Mouse (Mus musculus) lung, embryonic 16.5 days (tissue): Measurements from ENCODE around the gene Atp6v0d1. TPM values are rescaled to one million over a fixed set of nuclear protein-coding genes. Genes with fewer than 3 reads are reported as not detected.

ENCODE experiments used
- ATAC-seq: fragments of 200-750 bp; cut with Nextera tagmentation; 2 replicates; pipeline ENCODE4 v1.8.0; 2017; ENCODE audit warnings: low read depth, mild to moderate bottlenecking, moderate library complexity
- H3K27ac ChIP-seq: fragments of 300-500 bp; sonication (generic); 2 replicates; pipeline ENCODE4 v1.5.1; 2014; ENCODE audit warnings: mild to moderate bottlenecking, control low read depth, low read length
- H3K27me3 ChIP-seq: fragments of 300-500 bp; sonication (generic); 2 replicates; pipeline ENCODE4 v1.6.1; 2014; ENCODE audit warnings: low read depth, low read length, mixed read lengths; ENCODE audit not compliant: control insufficient read depth, insufficient read depth
- H3K36me3 ChIP-seq: fragments of 300-500 bp; sonication (generic); 2 replicates; pipeline ENCODE4 v1.6.1; 2014; ENCODE audit warnings: low read length; ENCODE audit not compliant: control insufficient read depth, insufficient read depth
- H3K4me1 ChIP-seq: fragments of 300-500 bp; sonication (generic); replicated peaks from 2 replicates; pipeline ENCODE4 v1.6.1; 2014; ENCODE audit warnings: low read length, mixed read lengths; ENCODE audit not compliant: control insufficient read depth, insufficient read depth
- H3K4me2 ChIP-seq: fragments of 300-500 bp; sonication (generic); 2 replicates; pipeline ENCODE4 v1.6.1; 2014; ENCODE audit warnings: low read depth, low read length, control low read depth
- H3K4me3 ChIP-seq: fragments of 300-500 bp; sonication (generic); 2 replicates; pipeline ENCODE4 v1.5.1; 2014; ENCODE audit warnings: mild to moderate bottlenecking, low read length, control low read depth
- H3K9ac ChIP-seq: fragments of 300-500 bp; sonication (generic); 2 replicates; pipeline ENCODE4 v1.6.1; 2014; ENCODE audit warnings: low read length, control low read depth
- H3K9me3 ChIP-seq: fragments of 300-500 bp; sonication (generic); 2 replicates; pipeline ENCODE4 v1.6.1; 2016; ENCODE audit warnings: low read length; ENCODE audit not compliant: control insufficient read depth
- WGBS: fragments of 180-500 bp; shearing (Covaris S2); extraction: QIAGEN DNeasy Blood & Tissue Kit; methylation state at CpG from one replicate; pipeline ENCODE4 v1.1.7; 2014; 5-methylcytosine and 5-hydroxymethylcytosine counted together
- polyA plus RNA-seq: library from polyadenylated mRNA; unstranded; fragments of >200 nt; fragmentation: Nextera tagmentation; extraction: Ambion mirVana; gene quantifications from 2 replicates; pipeline ENCODE4 v1.2.1, GENCODE M21; 2015

Atp6v0d1 gene
- polyA plus RNA-seq, 1 experiment from 2014 or later = 87.3 TPM

DNA sequence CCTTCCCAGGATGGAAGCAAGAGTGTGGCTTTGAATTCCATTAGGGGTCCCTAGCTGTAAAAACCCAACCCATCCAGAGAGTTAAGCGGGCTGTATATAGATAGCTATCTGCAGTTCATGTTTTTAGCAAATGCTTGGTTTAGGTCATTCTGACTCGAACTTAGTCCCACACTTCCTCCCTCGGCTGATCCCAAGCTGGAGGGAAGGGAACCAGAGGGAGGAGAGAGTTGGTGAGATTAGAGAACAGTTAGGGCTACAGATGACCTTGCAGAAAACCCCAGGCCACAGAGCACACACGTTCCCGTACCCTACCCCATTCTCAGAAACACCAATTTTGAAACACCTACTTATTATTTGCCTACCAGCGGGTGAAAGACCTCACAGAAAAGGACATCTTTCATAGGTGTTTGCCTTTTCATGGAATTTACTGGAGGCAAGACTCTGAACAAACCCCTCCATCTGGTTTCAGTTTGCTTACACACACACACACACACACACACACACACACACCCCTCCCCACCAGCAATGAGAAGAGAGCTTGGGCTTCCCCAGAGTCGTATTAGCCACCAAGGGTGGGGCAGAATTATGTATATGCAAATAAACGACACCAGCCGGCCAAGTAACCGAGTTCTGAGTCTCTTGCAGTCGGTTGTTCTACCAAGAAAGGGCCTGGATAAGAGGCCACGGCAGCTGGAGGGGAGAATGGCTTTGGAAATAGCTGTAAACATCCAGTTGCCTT is 55.7 kb downstream of the Atp6v0d1 start:
- H3K27ac ChIP-seq = peak overlapping the region; percentile 36
- H3K4me3 ChIP-seq = no peak overlapping the region
- no peaks in the 10 kb centered on the region for H3K9me3 ChIP-seq
- peak; percentile 63; the same call in 1 of the 2 replicates for ATAC-seq
- WGBS = 25% methylated on average over 12 of the region's 12 CpGs
- no peak overlapping the region for H3K4me2 ChIP-seq
- H3K27me3 ChIP-seq = no peaks in the 10 kb centered on the region
- H3K36me3 ChIP-seq = no peaks in the 10 kb centered on the region
- no peak overlapping the region for H3K9ac ChIP-seq
- peaks cover 19% of the 10 kb centered on the region for H3K4me1 ChIP-seq

DNA sequence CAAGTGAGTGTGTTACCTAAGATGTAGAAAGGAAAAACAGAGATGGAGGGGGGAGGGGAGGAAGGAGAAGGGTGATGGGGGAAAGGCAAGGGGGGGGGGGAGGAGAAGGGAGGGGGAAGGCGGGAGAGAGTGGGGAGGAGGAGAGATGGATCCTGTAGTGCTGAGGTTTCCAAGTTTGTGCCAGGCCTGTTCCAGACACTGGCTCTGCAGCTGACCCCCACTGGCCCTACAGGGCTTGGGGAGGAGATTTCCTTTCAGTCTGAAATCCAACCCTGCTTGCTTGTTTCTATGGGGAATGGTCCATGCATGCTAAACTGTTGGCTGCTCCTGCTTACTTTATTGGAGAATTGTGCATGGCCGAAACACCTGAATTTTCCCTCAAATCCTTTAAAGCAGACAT is 57.1 kb downstream of the Atp6v0d1 start:
- no peaks in the 10 kb centered on the region for H3K27me3 ChIP-seq
- H3K9me3 ChIP-seq = no peaks in the 10 kb centered on the region
- no peak overlapping the region for H3K9ac ChIP-seq
- peak; percentile 51; the same call in 1 of the 2 replicates for ATAC-seq
- 49% methylated on average over 2 of the region's 2 CpGs for WGBS
- no peak overlapping the region for H3K4me2 ChIP-seq
- H3K4me1 ChIP-seq = peaks cover 24% of the 10 kb centered on the region
- H3K27ac ChIP-seq = no peak overlapping the region
- no peaks in the 10 kb centered on the region for H3K36me3 ChIP-seq
- H3K4me3 ChIP-seq = no peak overlapping the region

DNA sequence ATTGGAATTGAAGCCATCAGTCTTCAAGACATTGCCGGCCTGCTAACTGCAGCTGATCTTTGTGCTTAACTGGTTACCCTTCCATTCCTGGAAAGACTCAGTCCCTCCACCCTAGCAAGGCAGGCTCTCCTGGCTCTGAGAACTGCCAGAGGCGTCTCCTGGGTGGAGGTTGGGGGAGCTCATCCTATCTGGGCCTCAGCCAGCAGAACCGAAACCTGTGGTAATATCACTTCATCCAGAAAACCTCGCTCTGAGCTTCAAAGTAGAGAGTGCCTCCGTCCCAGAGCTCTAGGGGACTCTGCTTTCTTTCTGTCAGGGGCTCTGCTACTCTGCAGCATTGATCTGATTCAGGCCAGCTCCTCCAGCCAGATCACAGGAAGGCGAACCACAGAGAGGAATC is 58.9 kb downstream of the Atp6v0d1 start:
- 69% methylated on average over 6 of the region's 6 CpGs for WGBS
- H3K27ac ChIP-seq = no peak overlapping the region
- H3K9me3 ChIP-seq = no peaks in the 10 kb centered on the region
- no peak overlapping the region for H3K4me3 ChIP-seq
- ATAC-seq = no peak
- peaks cover 24% of the 10 kb centered on the region for H3K4me1 ChIP-seq
- H3K4me2 ChIP-seq = no peak overlapping the region
- H3K36me3 ChIP-seq = no peaks in the 10 kb centered on the region
- H3K9ac ChIP-seq = no peak overlapping the region
- no peaks in the 10 kb centered on the region for H3K27me3 ChIP-seq

DNA sequence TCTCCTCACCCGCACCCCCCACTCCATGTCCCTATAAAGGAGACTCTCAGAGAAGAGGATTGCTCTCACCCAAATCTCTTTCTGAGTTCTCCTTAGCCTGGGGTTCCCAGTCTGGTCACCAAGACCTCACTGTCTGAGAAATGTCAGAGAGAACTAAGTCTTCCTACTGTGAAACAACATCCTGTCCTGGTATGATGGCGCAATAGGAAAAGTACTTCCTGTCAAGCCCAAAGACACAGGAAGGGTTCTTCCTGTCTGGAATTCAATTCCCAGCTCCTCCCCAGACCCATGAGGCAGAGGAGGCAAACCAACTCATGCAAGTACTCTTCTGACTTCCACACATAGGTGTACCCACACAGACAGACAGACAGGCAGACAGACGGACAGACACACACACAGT is 61.2 kb downstream of the Atp6v0d1 start:
- peaks cover 14% of the 10 kb centered on the region for H3K4me1 ChIP-seq
- peak; percentile 60 for ATAC-seq
- H3K9ac ChIP-seq = no peak overlapping the region
- H3K4me2 ChIP-seq = no peak overlapping the region
- WGBS = 86% methylated on average over 3 of the region's 3 CpGs
- H3K4me3 ChIP-seq = no peak overlapping the region
- no peaks in the 10 kb centered on the region for H3K27me3 ChIP-seq
- no peaks in the 10 kb centered on the region for H3K9me3 ChIP-seq
- H3K27ac ChIP-seq = peak overlapping the region; percentile 70
- no peaks in the 10 kb centered on the region for H3K36me3 ChIP-seq

DNA sequence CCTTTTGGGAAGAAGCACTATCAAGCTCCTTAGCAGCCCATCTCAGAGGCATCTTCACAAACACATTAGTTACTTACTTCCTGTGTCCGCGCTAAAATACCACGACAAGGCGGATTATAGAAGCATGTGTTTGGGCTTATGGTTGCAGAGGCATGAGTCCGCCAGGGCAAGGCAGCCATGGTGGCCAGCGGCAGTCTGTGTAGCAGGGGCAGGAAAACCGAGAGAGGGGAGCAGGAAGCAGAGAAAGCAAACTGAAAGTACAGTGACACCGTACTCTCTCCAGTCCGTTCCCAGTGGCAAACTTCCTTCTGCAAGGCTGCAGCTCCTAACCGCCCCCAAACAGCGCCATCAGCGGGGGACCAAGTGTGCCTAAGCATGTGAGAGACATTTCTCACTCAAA is 66.1 kb downstream of the Atp6v0d1 start:
- Histone ChIP-seq H3K36me3 (no peaks in the 10 kb centered on the region), H3K27me3 (no peaks in the 10 kb centered on the region), H3K4me1 (peaks cover 23% of the 10 kb centered on the region), H3K4me2 (peak overlapping the region; percentile 15), H3K9ac (peak overlapping the region; percentile 28; the same call in 1 of the 2 replicates), H3K4me3 (peak overlapping the region; percentile 17; the same call in 1 of the 2 replicates), H3K9me3 (no peaks in the 10 kb centered on the region), H3K27ac (no peak overlapping the region; the same call in 1 of the 2 replicates)
- WGBS = 60% methylated on average over 12 of the region's 12 CpGs
- ATAC-seq = no peak

DNA sequence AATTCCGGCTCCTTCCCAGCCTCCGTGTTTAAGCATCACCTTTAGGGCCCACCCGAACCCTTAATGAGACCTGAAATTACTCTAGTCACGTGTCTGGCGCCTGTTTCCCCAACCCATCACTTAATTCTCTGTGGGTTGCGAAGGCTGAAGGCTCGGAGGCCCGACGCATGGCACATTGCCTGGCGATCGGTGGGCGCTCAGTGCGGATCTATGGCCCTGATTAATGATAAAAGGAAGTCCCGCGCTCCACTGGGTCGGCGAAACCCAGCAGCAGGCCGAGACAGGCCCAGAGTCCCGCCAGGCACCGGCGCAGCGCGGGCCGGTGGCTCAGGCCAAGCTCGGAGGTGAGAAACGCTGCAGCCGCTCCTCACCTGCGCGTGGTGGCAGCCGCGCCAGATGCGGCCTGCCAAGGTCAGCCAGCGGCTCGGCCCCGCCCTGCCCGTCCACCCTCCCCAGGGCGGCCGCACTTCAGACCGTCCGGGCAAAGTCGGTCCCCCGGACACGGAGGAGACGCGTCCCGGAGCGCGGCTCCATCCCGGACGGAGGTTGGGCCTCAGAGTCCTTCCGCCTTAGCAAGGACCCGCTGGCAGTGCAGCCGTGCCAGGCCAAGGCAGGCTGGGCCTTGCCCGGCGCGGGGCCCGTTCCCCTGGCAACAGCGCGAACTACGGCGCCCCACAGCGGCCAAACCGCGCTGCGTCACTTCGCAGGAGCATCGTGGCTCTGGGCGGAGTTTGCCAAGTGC is 69.2 kb downstream of the Atp6v0d1 start, which contains the start of gene Zdhhc1:
Zdhhc1 (minus strand) TSS at position 464 of the 742 bp plus-strand sequence.
- H3K4me1 ChIP-seq = peaks cover 21% of the 10 kb centered on the region
- ATAC-seq = peak; percentile 85
- peak within 1 kb of the TSS; percentile 93 for H3K9ac ChIP-seq
- H3K27me3 ChIP-seq = no peaks in the 10 kb centered on the region
- H3K9me3 ChIP-seq = no peaks in the 10 kb centered on the region
- H3K4me2 ChIP-seq = peak within 1 kb of the TSS; percentile 87
- no peaks in the 10 kb centered on the region for H3K36me3 ChIP-seq
- H3K4me3 ChIP-seq = peak within 1 kb of the TSS; percentile 87
- H3K27ac ChIP-seq = peak within 1 kb of the TSS; percentile 91
- whole genome bisulfite sequencing = under 1% methylated on average over 68 of the region's 68 CpGs

DNA sequence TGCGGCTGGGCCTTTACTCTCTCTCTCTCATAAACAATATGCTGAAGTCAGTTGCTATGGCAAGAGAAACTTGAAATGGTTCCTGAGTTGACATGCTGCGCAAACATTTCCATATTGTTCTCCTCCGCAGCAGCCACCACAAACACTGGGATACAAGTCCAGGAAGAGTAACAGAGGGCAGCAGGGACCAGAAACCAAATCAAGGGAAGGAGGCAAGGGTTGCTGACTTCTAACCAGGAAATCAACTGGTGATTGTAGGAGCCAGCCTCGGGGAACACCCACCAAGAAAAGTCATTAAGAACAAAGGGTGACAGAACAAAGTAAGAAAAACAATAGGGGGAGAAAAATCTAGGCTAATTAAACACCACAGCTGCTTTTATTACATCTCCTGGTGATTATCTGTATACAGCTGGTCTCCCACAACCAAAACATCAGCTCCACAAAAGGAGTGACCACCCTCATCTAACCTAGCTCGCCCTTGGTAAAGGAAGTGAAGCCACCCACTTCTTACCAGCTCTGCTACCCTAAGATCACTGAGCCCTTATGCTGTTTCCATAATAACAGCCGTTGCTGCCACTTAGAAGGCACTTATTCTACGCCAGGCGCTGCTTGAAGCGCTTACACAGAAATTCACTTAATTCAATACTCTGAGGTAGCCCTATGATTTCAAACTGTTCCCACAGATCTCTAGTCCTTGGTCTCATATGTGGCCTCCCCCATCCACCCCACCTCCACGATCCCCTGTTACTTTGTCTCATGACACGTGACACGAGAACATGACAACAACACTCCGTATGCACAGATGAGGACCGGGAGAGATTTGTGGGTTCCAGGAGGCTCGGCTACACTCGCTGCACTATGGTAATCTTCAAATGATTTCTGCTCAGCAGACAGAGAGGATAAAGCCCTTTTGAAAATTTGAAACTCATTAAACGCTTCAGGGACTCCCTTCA is 70.2 kb downstream of the Atp6v0d1 start:
- Histone ChIP-seq H3K4me3 (peak overlapping the region; percentile 87), H3K4me2 (peak overlapping the region; percentile 87), H3K27ac (peak overlapping the region; percentile 91), H3K9ac (peak overlapping the region; percentile 93), H3K9me3 (no peaks in the 10 kb centered on the region), H3K4me1 (peaks cover 21% of the 10 kb centered on the region), H3K27me3 (no peaks in the 10 kb centered on the region), H3K36me3 (no peaks in the 10 kb centered on the region)
- 23% methylated on average over 17 of the region's 17 CpGs for WGBS
- no peak for ATAC-seq

DNA sequence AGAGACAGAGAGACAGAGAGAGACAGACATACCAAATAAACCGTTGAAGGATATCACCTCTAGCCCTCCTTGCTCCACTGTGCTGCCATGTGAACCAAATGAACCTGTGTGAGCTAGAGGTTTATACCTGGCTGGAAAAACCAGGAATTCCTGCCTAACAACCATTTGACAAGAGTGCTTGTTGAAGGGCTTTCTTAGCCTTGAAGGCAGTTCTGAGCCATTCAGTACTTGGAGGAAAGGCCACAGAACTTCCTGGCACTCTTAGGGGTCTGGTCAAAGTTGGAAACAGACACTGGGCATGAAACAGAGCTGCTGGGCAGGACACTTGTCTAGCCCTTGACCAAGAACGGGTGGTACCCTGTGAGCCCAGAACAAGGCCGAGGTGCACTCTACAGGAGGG is 71.3 kb downstream of the Atp6v0d1 start:
- peaks cover 21% of the 10 kb centered on the region for H3K4me1 ChIP-seq
- peak overlapping the region; percentile 87 for H3K4me2 ChIP-seq
- WGBS = 53% methylated on average over 3 of the region's 3 CpGs
- H3K9ac ChIP-seq = no peak overlapping the region
- peak; percentile 59 for ATAC-seq
- no peaks in the 10 kb centered on the region for H3K36me3 ChIP-seq
- no peak overlapping the region for H3K4me3 ChIP-seq
- no peaks in the 10 kb centered on the region for H3K27me3 ChIP-seq
- H3K9me3 ChIP-seq = no peaks in the 10 kb centered on the region
- H3K27ac ChIP-seq = peak overlapping the region; percentile 91
